Mouse (Mus musculus) left cerebral cortex, adult 8-10 months (tissue): ENCODE measurements around the gene Olfr1199. TPM values are rescaled to one million over a fixed set of nuclear protein-coding genes. Genes with fewer than 3 reads are reported as not detected.

Source experiments
- DNase-seq, 2 experiments: peaks; one replicate each; pipeline ENCODE4 v3.0.0; 2022; ENCODE audit warnings: low spot score in 2 of 2
- total RNA-seq, 4 experiments: library from RNA; stranded (reverse); gene quantifications; 2 replicates each; pipeline ENCODE4 v1.2.4; 2022

The Olfr1199 gene
- not detected for total RNA-seq

GRCm38 (mm10) chr2:88760369-88760768, at the start of gene Olfr1199:
Gene Olfr1199 (minus strand): TSS chr2:88760469.
- DNase-seq = no peak

- no peak for DNase-seq
Observed at GRCm38 (mm10) chr2:88792736-88793135, 32.5 kb upstream of the Olfr1199 start, which contains the start of gene Olfr1201. Gene Olfr1201 (plus strand): TSS chr2:88793036.

- DNase-seq = no peak
Observed at GRCm38 (mm10) chr2:88770388-88770787, 10.1 kb upstream of the Olfr1199 start, which contains the start of gene Olfr1200. Gene Olfr1200 (minus strand): TSS chr2:88770488.

- no peak for DNase-seq
Observed at GRCm38 (mm10) chr2:88751270-88751669, 9.0 kb downstream of the Olfr1199 start, which contains the start of gene Olfr1198. Gene Olfr1198 (minus strand): TSS chr2:88751370.

GRCm38 (mm10) chr2:88743379-88743778, 16.9 kb downstream of the Olfr1199 start:
- no peak for DNase-seq

GRCm38 (mm10) chr2:88732266-88732665, 28.0 kb downstream of the Olfr1199 start, which contains the start of gene Olfr1197:
Gene Olfr1197 (minus strand): TSS chr2:88732366.
- DNase-seq = no peak

GRCm38 (mm10) chr2:88704497-88704896, 55.8 kb downstream of the Olfr1199 start, which contains the start of gene Olfr1196:
Gene Olfr1196 (minus strand): TSS chr2:88704597.
- DNase-seq = no peak

Other genes with a start within 250 kb of the Olfr1199 start
- gene Olfr1186, start 241.9 kb downstream of the Olfr1199 start, total RNA-seq = not detected
- gene Olfr1188, start 203.5 kb downstream of the Olfr1199 start, total RNA-seq = not detected
- not detected for gene Olfr1189, start 174.0 kb downstream of the Olfr1199 start, total RNA-seq
- gene Olfr1191-ps1, start 119.9 kb downstream of the Olfr1199 start, total RNA-seq = under 1 TPM in 1 of 4 experiments, not detected in 3; 0.08 TPM
- not detected for gene Olfr1192-ps1, start 112.0 kb downstream of the Olfr1199 start, total RNA-seq
- not detected for gene Olfr1193, start 84.8 kb downstream of the Olfr1199 start, total RNA-seq
- not detected for gene Olfr1195, start 71.3 kb downstream of the Olfr1199 start, total RNA-seq
- not detected for gene Olfr1196, start 55.9 kb downstream of the Olfr1199 start, total RNA-seq
- not detected for gene Olfr1197, start 28.1 kb downstream of the Olfr1199 start, total RNA-seq
- not detected for gene Olfr1198, start 9.1 kb downstream of the Olfr1199 start, total RNA-seq
- not detected for gene Olfr1200, start 10.0 kb upstream of the Olfr1199 start, total RNA-seq
- gene Olfr1201, start 32.6 kb upstream of the Olfr1199 start, total RNA-seq = not detected
- gene Olfr1202, start 54.0 kb upstream of the Olfr1199 start, total RNA-seq = not detected
- gene Olfr1205, start 69.3 kb upstream of the Olfr1199 start, total RNA-seq = not detected
- not detected for gene Olfr1204, start 88.8 kb upstream of the Olfr1199 start, total RNA-seq
- gene Olfr1206, start 102.8 kb upstream of the Olfr1199 start, total RNA-seq = not detected
- gene Olfr1208, start 141.8 kb upstream of the Olfr1199 start, total RNA-seq = not detected
- not detected for gene Olfr1209, start 154.7 kb upstream of the Olfr1199 start, total RNA-seq
- gene Olfr1211, start 177.6 kb upstream of the Olfr1199 start, total RNA-seq = not detected
- gene Olfr1212, start 193.5 kb upstream of the Olfr1199 start, total RNA-seq = not detected
- gene Gm13762, start 219.8 kb upstream of the Olfr1199 start, total RNA-seq = not detected
- gene Olfr1214, start 232.2 kb upstream of the Olfr1199 start, total RNA-seq = not detected
- gene Olfr1215, start 246.5 kb upstream of the Olfr1199 start, total RNA-seq = not detected